Mouse (Mus musculus): ENCODE data around the gene Arfrp1. TPM values are rescaled to one million over a fixed set of nuclear protein-coding genes. Genes with fewer than 3 reads are reported as not detected.

Arfrp1 gene
- total and polyA plus RNA-seq, 3 experiments, result 42.3 to 52.3 (median 50.7) TPM

DNA sequence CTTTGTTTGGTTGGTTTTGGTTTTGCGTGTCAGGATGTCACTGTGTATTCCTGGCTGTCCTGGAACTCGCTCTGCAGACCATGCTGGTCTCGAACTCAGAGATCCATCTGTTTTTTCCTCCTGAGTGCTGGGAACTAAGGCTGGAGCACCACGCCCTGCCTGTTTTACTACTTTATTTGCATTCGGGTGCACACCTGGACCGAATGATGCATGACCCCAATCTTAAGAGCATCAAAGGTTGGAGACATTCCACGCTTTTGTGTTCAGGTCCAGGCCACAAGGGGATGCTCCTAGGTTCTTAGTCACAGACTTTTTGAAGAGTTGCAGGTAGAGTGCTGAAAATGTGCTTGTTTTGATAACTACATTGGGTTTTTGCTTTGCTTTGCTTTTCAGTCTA, 45.1 kb downstream of the Arfrp1 start:
- Histone ChIP-seq H3K27ac (peak overlapping the region; percentile 73), H3K9ac (ENCODE audit: low read depth, low read length) (peak overlapping the region; percentile 17), H3K4me1 (ENCODE audit: control insufficient read depth, insufficient read depth, low read length) (peaks cover 2% of the 10 kb centered on the region; the same call in 1 of the 2 replicates), H3K79me2 (replicated peaks; ENCODE audit: control insufficient read depth, insufficient read depth, low read length) (no peaks in the 10 kb centered on the region), H3K4me3 (peak overlapping the region; percentile 64), H3K36me3 (ENCODE audit: control insufficient read depth, insufficient read depth, low read length) (no peaks in the 10 kb centered on the region), H3K27me3 (ENCODE audit: control insufficient read depth, insufficient read depth, low read length) (no peaks in the 10 kb centered on the region)
- WGBS, result 12% methylated on average over 7 of the region's 7 CpGs
- no peak for TF ChIP-seq EP300 (IDR thresholded peaks at IDR 0.05; ENCODE audit: insufficient read depth, low read depth, low read length)
- intact Hi-C loops (cut with DNase I), result no loop called here
- no peak for DNase-seq

GRCm38 (mm10) chr2:181319248-181320102, 45.7 kb downstream of the Arfrp1 start, which contains the start of gene Rtel1:
Gene Rtel1, plus strand, starts transcription at chr2:181319739.
- intact Hi-C loops (cut with DNase I), result loop anchor here (2.0 to 5.0 kb wide), 2 partner anchors 31 to 77 kb away; partner anchors contain the start of genes Gmeb2 and Helz2
- H3K79me2 ChIP-seq (replicated peaks; ENCODE audit: control insufficient read depth, insufficient read depth, low read length), result no peaks in the 10 kb centered on the region
- peak within 1 kb of the TSS; percentile 73 for H3K27ac ChIP-seq
- DNase-seq, result peak; percentile 87
- TF ChIP-seq CTCF (IDR thresholded peaks at IDR 0.05) (peak; percentile 53), EP300 (IDR thresholded peaks at IDR 0.05; ENCODE audit: insufficient read depth, low read depth, low read length) (peak; percentile 54; the same call in 1 of the 2 replicates), POLR2A (IDR thresholded peaks at IDR 0.05; ENCODE audit: insufficient read depth, low read depth, low read length) (peak; percentile 67)
- 6% methylated on average over 40 of the region's 40 CpGs for WGBS
- no peaks in the 10 kb centered on the region for H3K27me3 ChIP-seq (ENCODE audit: control insufficient read depth, insufficient read depth, low read length)
- H3K36me3 ChIP-seq (ENCODE audit: control insufficient read depth, insufficient read depth, low read length), result no peaks in the 10 kb centered on the region
- H3K4me1 ChIP-seq (ENCODE audit: control insufficient read depth, insufficient read depth, low read length), result peaks cover 2% of the 10 kb centered on the region; the same call in 1 of the 2 replicates
- peak within 1 kb of the TSS; percentile 64 for H3K4me3 ChIP-seq
- peak within 1 kb of the TSS; percentile 18 for H3K9ac ChIP-seq (ENCODE audit: low read depth, low read length)

GRCm38 (mm10) chr2:181314080-181314810, 51.0 kb downstream of the Arfrp1 start, which contains the start of gene Stmn3:
Gene Stmn3, minus strand, starts transcription at chr2:181314500.
- H3K27ac ChIP-seq, result no peak within 1 kb of the TSS
- intact Hi-C loops (cut with DNase I), result no loop called here
- peak; percentile 18 to 56 for DNase-seq
- H3K36me3 ChIP-seq (ENCODE audit: control insufficient read depth, insufficient read depth, low read length), result no peaks in the 10 kb centered on the region
- no peaks in the 10 kb centered on the region; the same call in 1 of the 2 replicates for H3K27me3 ChIP-seq (ENCODE audit: control insufficient read depth, insufficient read depth, low read length)
- peak within 1 kb of the TSS; percentile 23; the same call in 1 of the 2 replicates for H3K4me3 ChIP-seq
- no peak for TF ChIP-seq CTCF (IDR thresholded peaks at IDR 0.05)
- no peak for TF ChIP-seq EP300 (IDR thresholded peaks at IDR 0.05; ENCODE audit: insufficient read depth, low read depth, low read length)
- TF ChIP-seq POLR2A (IDR thresholded peaks at IDR 0.05; ENCODE audit: insufficient read depth, low read depth, low read length), result no peak
- WGBS, result 7% methylated on average over 22 of the region's 23 CpGs
- H3K9ac ChIP-seq (ENCODE audit: low read depth, low read length), result no peak within 1 kb of the TSS
- H3K79me2 ChIP-seq (replicated peaks; ENCODE audit: control insufficient read depth, insufficient read depth, low read length), result no peaks in the 10 kb centered on the region
- no peaks in the 10 kb centered on the region for H3K4me1 ChIP-seq (ENCODE audit: control insufficient read depth, insufficient read depth, low read length)

DNA sequence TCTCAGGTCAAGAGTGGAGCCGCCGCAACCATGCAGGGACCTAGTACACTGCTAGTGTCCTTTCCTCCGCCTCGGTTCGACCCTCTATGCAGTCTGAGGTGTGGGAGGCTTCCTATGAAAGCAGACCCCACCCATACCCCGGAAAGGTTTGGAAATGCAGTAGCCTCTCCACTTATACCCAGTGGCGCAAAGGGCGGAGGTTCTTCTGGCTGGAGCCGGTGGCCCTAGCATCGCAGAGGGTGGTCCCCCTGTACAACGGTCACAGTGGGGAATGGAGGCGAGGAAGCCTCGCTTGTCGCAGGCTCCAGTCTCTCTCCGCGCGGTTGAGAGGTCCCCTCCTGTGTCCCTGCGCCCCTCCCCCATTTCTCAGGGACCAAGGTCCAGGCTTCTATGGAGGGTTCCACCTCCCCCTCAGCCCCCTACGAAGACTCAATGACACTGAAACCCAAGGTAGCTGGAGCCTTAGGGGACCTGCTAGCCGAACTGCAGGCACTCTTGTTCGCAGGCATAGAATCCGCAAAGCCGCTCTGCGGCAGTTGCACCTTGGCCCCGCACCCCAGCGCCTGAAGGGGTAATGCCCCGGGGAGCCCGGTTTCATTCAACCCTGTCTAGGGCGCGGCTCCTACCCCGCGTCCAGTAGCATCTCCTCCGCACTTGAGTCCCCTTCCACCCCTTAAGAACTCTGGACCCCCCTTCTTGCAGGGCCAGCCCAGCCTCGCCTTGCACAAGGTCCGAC, 51.7 kb downstream of the Arfrp1 start:
- TF ChIP-seq EP300 (IDR thresholded peaks at IDR 0.05; ENCODE audit: insufficient read depth, low read depth, low read length), result no peak
- TF ChIP-seq CTCF (IDR thresholded peaks at IDR 0.05), result no peak
- no peak for TF ChIP-seq POLR2A (IDR thresholded peaks at IDR 0.05; ENCODE audit: insufficient read depth, low read depth, low read length)
- Histone ChIP-seq H3K27ac (no peak overlapping the region), H3K36me3 (ENCODE audit: control insufficient read depth, insufficient read depth, low read length) (no peaks in the 10 kb centered on the region), H3K4me3 (peak overlapping the region; percentile 23; the same call in 1 of the 2 replicates), H3K79me2 (replicated peaks; ENCODE audit: control insufficient read depth, insufficient read depth, low read length) (no peaks in the 10 kb centered on the region), H3K4me1 (ENCODE audit: control insufficient read depth, insufficient read depth, low read length) (no peaks in the 10 kb centered on the region), H3K9ac (ENCODE audit: low read depth, low read length) (no peak overlapping the region), H3K27me3 (ENCODE audit: control insufficient read depth, insufficient read depth, low read length) (no peaks in the 10 kb centered on the region; the same call in 1 of the 2 replicates)
- intact Hi-C loops (cut with DNase I), result no loop called here
- DNase-seq, result no peak
- WGBS, result 4% methylated on average over 35 of the region's 35 CpGs

- WGBS, result 21% methylated on average over 5 of the region's 5 CpGs
- no peaks in the 10 kb centered on the region for H3K4me1 ChIP-seq (ENCODE audit: control insufficient read depth, insufficient read depth, low read length)
- TF ChIP-seq EP300 (IDR thresholded peaks at IDR 0.05; ENCODE audit: insufficient read depth, low read depth, low read length), result no peak
- TF ChIP-seq CTCF (IDR thresholded peaks at IDR 0.05), result no peak
- no peak for TF ChIP-seq POLR2A (IDR thresholded peaks at IDR 0.05; ENCODE audit: insufficient read depth, low read depth, low read length)
- no peaks in the 10 kb centered on the region for H3K36me3 ChIP-seq (ENCODE audit: control insufficient read depth, insufficient read depth, low read length)
- H3K79me2 ChIP-seq (replicated peaks; ENCODE audit: control insufficient read depth, insufficient read depth, low read length), result no peaks in the 10 kb centered on the region
- H3K9ac ChIP-seq (ENCODE audit: low read depth, low read length), result no peak overlapping the region
- no peak overlapping the region for H3K4me3 ChIP-seq
- intact Hi-C loops (cut with DNase I), result no loop called here
- H3K27ac ChIP-seq, result no peak overlapping the region
- no peak for DNase-seq
- no peaks in the 10 kb centered on the region; the same call in 1 of the 2 replicates for H3K27me3 ChIP-seq (ENCODE audit: control insufficient read depth, insufficient read depth, low read length)
Observed at GRCm38 (mm10) chr2:181313006-181313343, 52.2 kb downstream of the Arfrp1 start.

Measured in heart, adult 2 months (tissue).